In the genomic region with DNA sequence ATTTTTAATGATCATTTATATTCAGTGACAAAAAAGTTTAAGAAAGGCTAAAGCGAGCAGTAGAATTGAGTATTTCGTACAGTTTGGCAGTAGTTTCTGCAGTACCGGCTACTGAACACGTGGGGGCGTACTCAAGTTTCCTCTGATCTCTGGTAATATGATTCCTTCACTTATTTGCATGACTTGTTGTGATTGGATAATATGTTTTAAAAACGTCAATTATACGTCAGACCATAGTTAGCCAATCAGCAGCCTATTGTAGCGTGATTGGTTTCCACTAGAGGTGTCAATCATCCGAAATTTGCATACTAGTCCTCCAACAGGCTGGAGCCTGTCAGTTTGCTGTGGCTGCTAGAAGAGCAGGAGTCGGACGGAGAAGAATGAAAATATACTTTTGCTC, we compare ENCODE assay signal across 8 mouse cellular contexts.
DNase-seq lines count a peak whose midpoint lies in the region; ATAC-seq lines count a peak whose summit lies in the region.

No protein-coding gene starts in this region.

- intact Hi-C loops in heart, postnatal 25 days (cut with DNase I): no loop called here

- peaks cover 7% of the 10 kb centered on the region for H3K4me1 ChIP-seq in forebrain, embryonic 11.5 days (replicated peaks; ENCODE audit: control insufficient read depth, insufficient read depth, low read length)

- peaks cover 39% of the 10 kb centered on the region for H3K27me3 ChIP-seq in forebrain, embryonic 11.5 days (ENCODE audit: control insufficient read depth, insufficient read depth, low read length)

- 0% methylated on average over 11 of the region's 11 CpGs for WGBS in forebrain, embryonic 11.5 days

- ATAC-seq in forebrain, embryonic 11.5 days (replicated peaks; ENCODE audit: low FRiP score): peak; percentile 82
- peak; percentile 80 for ATAC-seq in megakaryocyte progenitor cell, adult 5-6 weeks (replicated peaks; ENCODE audit: poor library complexity)

- DNase-seq in CD4-positive, CD25-positive, alpha-beta regulatory T cell, adult 2 months (ENCODE audit: low read depth, low spot score): peak; percentile 65
- peak; percentile 95 for DNase-seq in R1 (ENCODE audit: low read depth, low spot score)
- DNase-seq in forebrain, embryonic 11.5 days (ENCODE audit: low spot score): peak; percentile 67
- peak; percentile 49 for DNase-seq in heart, postnatal 25 days (ENCODE audit: low spot score)
- peak; percentile 69 to 90 for DNase-seq in kidney, postnatal 36 days
- peak; percentile 86 for DNase-seq in testis, postnatal 14 days (ENCODE audit: low spot score)
- no peak for DNase-seq in ovary, postnatal 10 days (ENCODE audit: low spot score)

- H3K4me2 ChIP-seq in forebrain, embryonic 11.5 days (ENCODE audit: low read depth, low read length, severe bottlenecking): no peak overlapping the region

- H3K4me3 ChIP-seq in forebrain, embryonic 11.5 days (ENCODE audit: low read depth, low read length): no peak overlapping the region

- no peak overlapping the region for H3K9ac ChIP-seq in forebrain, embryonic 11.5 days (ENCODE audit: low read length)

- H3K36me3 ChIP-seq in forebrain, embryonic 11.5 days (ENCODE audit: control insufficient read depth, insufficient read depth, low read length): no peaks in the 10 kb centered on the region

- no peaks in the 10 kb centered on the region for H3K9me3 ChIP-seq in forebrain, embryonic 11.5 days (ENCODE audit: control insufficient read depth, low read length)

- H3K27ac ChIP-seq in forebrain, embryonic 11.5 days (ENCODE audit: low read depth, low read length): no peak overlapping the region
